Mouse (Mus musculus): Measurements from ENCODE around the gene Dbx2.
A peak's percentile ranks its signal among the peaks of the same experiment; 100 is the strongest.

Gene Dbx2

GRCm38 (mm10) chr15:95655860-95656259, at the start of gene Dbx2:
Gene Dbx2 (minus strand): TSS chr15:95655960.
- DNase-seq: no peak

GRCm38 (mm10) chr15:95702206-95702605, 46.4 kb upstream of the Dbx2 start:
- DNase-seq: no peak

DNA sequence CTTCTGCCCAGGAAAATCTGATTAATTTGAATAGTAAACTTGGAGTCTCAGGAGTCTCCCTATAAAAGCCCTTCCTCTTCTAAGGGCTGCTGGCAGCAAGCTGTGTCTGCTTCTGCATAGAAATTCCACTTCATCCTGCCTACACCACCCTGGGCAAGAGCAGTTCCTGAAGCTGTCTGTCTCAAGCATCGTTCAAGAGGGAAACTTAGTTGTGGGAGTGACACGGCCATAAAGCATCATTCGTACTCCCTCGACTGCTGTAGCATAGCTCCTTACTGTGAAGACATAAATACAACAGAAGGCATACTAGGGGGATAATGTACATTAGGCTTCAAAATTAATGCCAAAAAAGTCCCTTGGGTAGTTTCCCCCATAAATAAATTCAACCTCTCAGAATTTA, 45.8 kb upstream of the Dbx2 start:
- no peak for DNase-seq

DNA sequence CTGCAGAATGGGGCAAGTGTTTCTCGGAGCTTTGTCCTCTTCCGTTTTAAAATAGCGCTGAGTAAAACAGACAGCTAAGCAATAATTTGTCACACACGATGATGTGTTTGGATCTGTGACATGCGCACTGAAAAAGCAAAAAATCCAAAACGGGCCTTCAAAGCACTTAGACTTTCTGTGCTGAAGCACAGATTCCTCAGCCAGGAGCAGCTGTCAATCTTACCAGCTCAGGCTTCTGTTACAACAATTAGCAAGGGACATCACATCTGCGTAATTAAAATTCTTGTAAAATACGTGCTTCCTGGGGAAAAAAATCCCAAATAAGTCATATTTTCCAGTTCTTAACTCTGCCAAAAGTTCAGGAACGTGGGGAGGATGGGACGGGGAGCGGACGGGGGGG, 43.6 kb upstream of the Dbx2 start:
- DNase-seq: no peak

DNA sequence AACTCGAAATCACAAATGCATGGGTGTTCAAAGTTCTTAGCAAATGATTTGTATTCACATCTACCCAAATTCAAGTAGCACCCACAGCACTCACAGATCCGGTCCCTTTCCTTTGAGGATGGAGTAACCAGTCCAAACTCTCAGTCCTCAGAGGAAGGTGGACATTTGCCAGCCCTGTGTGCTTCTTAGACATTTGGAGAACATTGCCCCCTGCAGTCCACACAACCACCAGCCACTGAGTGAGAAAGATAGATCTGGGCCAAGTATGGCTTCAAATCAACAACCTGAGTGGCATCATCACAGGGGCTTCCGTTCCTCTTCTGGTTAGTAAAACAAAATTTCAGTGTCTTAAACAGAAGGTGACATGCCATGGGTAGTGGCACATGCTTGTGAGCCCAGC, 38.0 kb upstream of the Dbx2 start:
- no peak for DNase-seq

DNA sequence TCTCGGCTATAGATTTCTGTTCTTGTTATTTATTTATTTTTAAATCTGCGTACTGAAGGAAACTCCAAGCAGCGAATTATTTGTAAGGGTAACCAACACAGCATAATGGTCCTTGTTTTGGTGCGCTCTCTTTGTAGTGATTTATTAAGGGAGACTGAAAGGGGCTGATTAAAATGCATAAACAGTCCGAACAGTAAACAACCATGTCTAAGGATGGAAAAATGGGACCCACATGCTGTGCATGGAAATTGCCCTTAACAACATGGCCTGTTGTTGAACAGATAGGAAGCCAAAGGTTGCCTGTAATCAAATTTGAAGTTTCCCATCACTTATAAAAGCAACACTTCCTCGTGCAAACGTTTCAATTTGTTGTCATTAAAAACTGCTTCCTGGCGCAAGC, 35.8 kb upstream of the Dbx2 start:
- DNase-seq: no peak

DNA sequence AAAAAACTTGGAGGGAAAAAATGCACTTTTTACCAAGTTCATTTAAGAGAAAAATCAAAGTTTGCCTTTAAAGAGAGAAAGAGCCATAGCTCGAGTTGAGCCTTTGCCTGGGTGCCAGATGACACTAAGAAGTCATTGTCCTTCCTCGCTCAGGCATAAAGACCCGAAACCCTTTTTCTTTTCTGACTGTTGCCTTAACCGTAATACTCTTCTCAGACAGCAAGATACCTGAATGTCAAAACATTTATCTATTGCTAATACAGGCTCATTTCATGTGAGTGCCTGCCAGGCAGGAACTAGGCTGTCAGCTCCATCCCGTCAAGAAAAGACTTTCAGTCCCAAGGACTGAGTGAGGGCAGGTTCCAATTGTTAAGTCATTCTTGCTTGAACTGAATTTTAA, 35.4 kb upstream of the Dbx2 start:
- DNase-seq: no peak

- no peak for DNase-seq
These were observed 26.9 kb upstream of the Dbx2 start for GRCm38 (mm10) chr15:95682620-95683019.

DNA sequence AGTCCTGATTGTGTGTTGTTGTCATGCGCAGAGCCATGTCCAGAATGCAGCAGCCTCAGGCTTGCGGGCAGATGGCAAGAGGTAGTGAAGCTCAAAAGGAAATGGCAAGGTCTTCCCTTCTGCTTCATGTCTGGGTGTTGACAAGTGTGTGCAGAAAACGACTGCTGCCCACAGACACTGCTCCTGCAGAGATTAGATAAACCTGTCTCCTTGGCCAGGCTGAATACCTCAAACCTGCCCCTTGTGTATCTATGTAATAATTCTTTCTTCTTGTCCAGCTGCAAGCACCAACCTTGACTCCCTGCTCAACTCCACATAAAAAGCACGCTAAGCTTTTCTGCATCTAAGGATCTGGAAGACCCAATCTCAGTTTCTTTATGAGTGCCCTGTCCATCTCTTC, 19.9 kb upstream of the Dbx2 start:
- no peak for DNase-seq

DNA sequence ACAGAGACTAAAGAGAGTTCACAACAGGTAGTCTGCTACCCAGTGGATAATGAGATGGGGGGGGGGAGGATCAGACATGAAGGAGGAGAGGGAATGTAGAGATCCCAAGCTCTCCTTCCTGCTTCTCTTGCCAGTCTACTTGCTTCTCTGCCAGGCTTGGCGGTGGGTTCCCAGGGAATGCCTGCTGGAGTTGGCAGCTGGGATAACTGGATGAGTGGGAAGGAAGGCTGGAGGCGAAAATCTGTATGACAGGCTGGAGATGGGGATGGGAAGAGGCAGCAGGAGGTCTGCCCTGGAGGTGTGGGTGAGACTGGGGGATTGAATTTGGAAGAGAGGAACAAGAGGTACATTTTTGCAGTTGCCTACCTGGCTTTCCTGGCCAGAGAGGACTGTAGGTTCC, 19.4 kb upstream of the Dbx2 start:
- DNase-seq: no peak

GRCm38 (mm10) chr15:95667209-95667608, 11.4 kb upstream of the Dbx2 start:
- DNase-seq: no peak

- no peak for DNase-seq
These were observed 9.2 kb upstream of the Dbx2 start for GRCm38 (mm10) chr15:95665002-95665401.

GRCm38 (mm10) chr15:95661718-95662117, 6.0 kb upstream of the Dbx2 start:
- DNase-seq: no peak

GRCm38 (mm10) chr15:95660368-95660767, 4.6 kb upstream of the Dbx2 start:
- no peak for DNase-seq

GRCm38 (mm10) chr15:95654211-95654897, 1.4 kb downstream of the Dbx2 start:
- DNase-seq: peak; percentile 3

DNA sequence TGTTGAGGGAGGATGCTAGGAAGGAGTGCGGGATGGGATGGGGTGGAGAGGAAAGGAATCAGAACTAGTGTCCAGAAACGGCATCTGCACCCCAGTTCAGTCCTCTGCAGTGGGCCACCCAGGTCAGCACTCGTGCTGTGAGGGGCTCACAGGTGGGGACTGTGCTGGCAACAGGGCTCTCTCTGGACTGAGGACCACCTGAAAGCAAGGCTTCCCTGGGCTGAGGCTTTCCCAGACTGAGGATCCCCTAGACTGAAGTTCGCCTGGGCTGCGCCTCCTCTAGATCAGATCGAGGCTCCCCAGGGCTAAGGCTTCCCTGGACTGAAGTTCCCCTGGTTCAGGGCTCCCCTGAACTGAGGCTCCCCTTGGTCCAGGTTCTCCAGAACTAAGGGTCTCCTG, 1.9 kb downstream of the Dbx2 start:
- no peak for DNase-seq

- DNase-seq: no peak
These were observed 2.7 kb downstream of the Dbx2 start for GRCm38 (mm10) chr15:95652898-95653707.

DNA sequence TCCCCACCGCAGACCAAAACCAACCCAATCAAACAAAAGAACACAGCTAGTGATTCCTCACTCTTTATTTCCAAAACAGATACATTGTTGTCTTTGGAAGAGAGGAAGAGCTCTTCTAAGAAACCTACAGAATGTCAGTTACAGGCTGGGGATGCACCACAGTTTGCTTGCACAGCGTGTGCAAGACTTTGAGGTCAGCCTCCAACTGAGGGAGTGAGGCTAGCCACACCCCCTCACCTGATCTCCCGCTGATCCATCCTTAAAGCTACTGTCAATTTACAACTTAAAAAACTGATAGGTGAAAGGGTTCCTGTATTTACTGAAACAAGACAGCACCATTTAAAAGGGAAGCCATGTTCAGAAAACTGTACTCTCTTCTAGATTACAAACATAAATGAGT, 3.9 kb downstream of the Dbx2 start:
- DNase-seq: no peak

- DNase-seq: no peak
These were observed 12.2 kb downstream of the Dbx2 start for GRCm38 (mm10) chr15:95643505-95644029.

DNA sequence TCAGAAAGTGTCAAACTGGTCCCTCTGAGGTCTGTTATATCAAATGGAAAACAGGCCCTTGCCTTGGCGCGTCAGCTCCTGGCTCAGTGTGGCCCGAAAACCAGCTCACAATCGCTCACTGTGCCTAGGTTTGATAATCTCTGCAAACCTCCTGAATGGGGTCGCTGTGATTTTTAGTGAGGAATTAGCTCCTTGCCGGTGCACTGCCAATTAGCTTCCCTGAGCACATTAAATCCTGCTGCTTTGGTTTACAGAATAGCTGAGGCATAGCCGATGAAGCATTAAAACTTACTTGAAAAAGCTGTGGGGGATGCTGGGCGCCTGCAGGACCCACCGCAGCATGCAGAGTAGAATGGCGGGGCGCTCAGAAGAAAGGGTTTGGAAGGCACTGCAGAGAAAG, 15.4 kb downstream of the Dbx2 start:
- no peak for DNase-seq

DNA sequence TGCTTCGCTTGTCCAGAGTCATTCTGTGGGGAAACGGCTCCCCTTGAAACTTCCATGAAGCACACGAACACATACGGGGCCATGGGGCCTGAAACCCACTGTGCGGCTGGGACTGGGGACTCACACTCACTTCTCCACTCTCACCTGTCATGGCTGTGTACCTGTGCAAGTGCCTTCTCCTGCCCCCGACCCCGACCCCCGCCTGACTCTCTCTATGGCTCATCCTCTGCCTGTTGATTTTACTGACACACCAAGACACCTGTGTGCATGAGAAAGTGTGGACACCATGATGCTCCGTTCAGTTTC, 16.0 kb downstream of the Dbx2 start:
- DNase-seq: no peak

- no peak for DNase-seq
These were observed 16.5 kb downstream of the Dbx2 start for GRCm38 (mm10) chr15:95639115-95639828.

DNA sequence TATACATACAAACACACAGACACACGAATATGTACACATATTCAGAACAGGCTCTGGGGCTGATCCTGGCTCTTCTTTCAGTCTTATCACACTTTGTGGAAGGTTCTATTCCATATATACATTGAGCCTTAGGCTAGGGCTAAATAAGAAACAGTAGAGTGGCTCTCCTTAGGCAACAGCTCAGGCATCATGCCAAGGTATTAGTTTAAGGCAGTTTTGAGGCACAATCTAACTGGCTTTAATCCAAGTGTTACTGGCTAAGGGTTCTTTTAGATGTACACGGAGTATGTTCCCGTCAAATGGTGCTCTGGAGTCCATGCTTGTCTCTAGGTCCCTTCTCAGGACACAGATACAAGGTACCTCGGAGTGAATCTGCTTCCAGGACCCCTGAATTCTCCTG, 31.4 kb downstream of the Dbx2 start:
- no peak for DNase-seq

DNA sequence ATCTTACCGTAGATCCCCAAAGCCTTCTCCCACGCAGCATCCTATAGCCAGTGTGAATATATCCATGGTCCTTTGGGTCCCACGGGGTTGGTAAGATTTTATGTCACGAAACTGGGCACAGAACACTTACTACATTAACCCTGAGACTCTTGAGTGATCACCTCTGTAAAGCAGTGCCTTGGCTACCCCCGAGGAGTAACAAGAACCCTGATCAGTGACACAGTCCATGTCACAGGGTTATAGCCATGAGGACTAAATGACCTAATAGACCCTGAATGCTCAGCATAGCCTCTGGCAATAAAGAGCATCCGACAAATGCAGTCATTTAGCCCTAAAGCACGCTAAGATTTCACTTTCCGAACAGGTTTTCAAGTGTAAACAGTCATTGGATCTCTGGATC, 33.0 kb downstream of the Dbx2 start:
- no peak for DNase-seq
